Mouse (Mus musculus) intestine, embryonic 16.5 days (tissue): ENCODE measurements around the gene Pcnx2. TPM values are rescaled to one million over a fixed set of nuclear protein-coding genes. Genes with fewer than 3 reads are reported as not detected.
A peak's percentile ranks its signal among the peaks of the same experiment; 100 is the strongest.

ENCODE experiments used
- ATAC-seq: fragments of 200-750 bp; cut with Nextera tagmentation; 2 replicates; pipeline ENCODE4 v1.8.0; 2017; ENCODE audit warnings: moderate TSS enrichment, moderate library complexity
- H3K27ac ChIP-seq: fragments of 300-500 bp; sonication (generic); 2 replicates; pipeline ENCODE4 v1.5.1; 2014; ENCODE audit warnings: mild to moderate bottlenecking, low read length
- H3K27me3 ChIP-seq: fragments of 300-500 bp; sonication (generic); replicated peaks from 2 replicates; pipeline ENCODE4 v1.6.1; 2014; ENCODE audit warnings: low read length, control low read depth, mixed read lengths; ENCODE audit not compliant: control insufficient read depth, insufficient read depth
- H3K36me3 ChIP-seq: fragments of 300-500 bp; sonication (generic); 2 replicates; pipeline ENCODE4 v1.6.1; 2014; ENCODE audit warnings: low read length, control low read depth; ENCODE audit not compliant: control insufficient read depth, insufficient read depth
- H3K4me1 ChIP-seq: fragments of 300-500 bp; sonication (generic); 2 replicates; pipeline ENCODE4 v1.6.1; 2014; ENCODE audit warnings: low read length, control low read depth, mixed read lengths; ENCODE audit not compliant: control insufficient read depth, insufficient read depth
- H3K4me2 ChIP-seq: fragments of 300-500 bp; sonication (generic); 2 replicates; pipeline ENCODE4 v1.6.1; 2014; ENCODE audit warnings: low read depth, low read length, control low read depth
- H3K4me3 ChIP-seq: fragments of 300-500 bp; sonication (generic); 2 replicates; pipeline ENCODE4 v1.5.1; 2014; ENCODE audit warnings: mild to moderate bottlenecking, low read length
- H3K9ac ChIP-seq: fragments of 300-500 bp; sonication (generic); 2 replicates; pipeline ENCODE4 v1.6.1; 2014; ENCODE audit warnings: low read depth, low read length
- H3K9me3 ChIP-seq: fragments of 300-500 bp; sonication (generic); 2 replicates; pipeline ENCODE4 v1.6.1; 2016; ENCODE audit warnings: low read length, control low read depth; ENCODE audit not compliant: control insufficient read depth
- WGBS: fragments of 180-500 bp; shearing (Covaris S2); extraction: QIAGEN DNeasy Blood & Tissue Kit; methylation state at CpG from one replicate; pipeline ENCODE4 v1.1.7; 2014; 5-methylcytosine and 5-hydroxymethylcytosine counted together
- polyA plus RNA-seq: library from polyadenylated mRNA; unstranded; fragments of >200 nt; fragmentation: Nextera tagmentation; extraction: Ambion mirVana; gene quantifications from 2 replicates; pipeline ENCODE4 v1.2.1, GENCODE M21; 2015

Gene Pcnx2
- polyA plus RNA-seq, 1 experiment from 2014 or later = 0.10 TPM

DNA sequence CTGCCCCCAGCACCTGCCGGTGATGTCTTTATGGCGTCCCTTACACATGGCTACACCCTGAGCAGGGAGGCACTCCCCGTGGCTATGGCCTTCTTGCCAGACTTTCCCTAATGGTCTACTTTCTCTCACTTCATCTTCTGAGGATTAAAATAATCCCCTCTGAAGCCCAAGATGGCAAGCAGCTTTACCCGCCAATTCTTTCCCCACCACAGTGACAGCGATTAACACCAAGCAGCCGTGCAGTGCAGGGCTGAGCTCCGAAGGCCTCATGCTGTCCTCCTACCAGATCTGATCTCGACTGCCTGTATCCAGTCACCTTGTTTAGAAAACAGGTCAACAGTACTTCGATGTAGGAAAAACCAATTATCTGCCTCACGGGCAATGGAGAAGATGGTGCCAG lies 157.5 kb downstream of the Pcnx2 start:
- ATAC-seq = peak; percentile 54; the same call in 1 of the 2 replicates
- H3K36me3 ChIP-seq = no peaks in the 10 kb centered on the region; the same call in 1 of the 2 replicates
- H3K27me3 ChIP-seq = no peaks in the 10 kb centered on the region
- no peak overlapping the region for H3K27ac ChIP-seq
- no peak overlapping the region for H3K9ac ChIP-seq
- WGBS = 86% methylated on average over 10 of the region's 10 CpGs
- no peak overlapping the region for H3K4me2 ChIP-seq
- no peaks in the 10 kb centered on the region for H3K9me3 ChIP-seq
- no peak overlapping the region for H3K4me3 ChIP-seq
- peaks cover 7% of the 10 kb centered on the region; the same call in 1 of the 2 replicates for H3K4me1 ChIP-seq

DNA sequence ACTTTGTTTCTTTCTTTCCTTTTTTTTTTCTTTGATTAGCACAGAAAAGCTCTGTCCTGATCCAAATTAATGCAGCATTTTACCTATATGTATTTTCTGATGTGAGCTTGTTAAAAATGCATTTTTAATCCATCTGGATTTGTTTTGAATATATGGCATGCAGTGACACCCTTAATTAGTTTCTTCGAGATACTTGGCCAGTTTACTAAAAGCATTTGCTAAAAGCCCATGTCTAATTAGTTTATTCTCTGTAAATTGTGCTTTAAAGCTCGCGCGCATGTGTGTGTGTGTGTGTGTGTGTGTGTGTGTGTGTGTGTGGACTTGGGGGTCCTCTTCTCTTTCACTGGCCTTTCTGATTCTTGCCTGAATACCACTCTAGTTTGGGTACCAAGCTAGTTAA lies 159.2 kb downstream of the Pcnx2 start:
- no peaks in the 10 kb centered on the region; the same call in 1 of the 2 replicates for H3K36me3 ChIP-seq
- H3K4me3 ChIP-seq = no peak overlapping the region
- no peaks in the 10 kb centered on the region for H3K9me3 ChIP-seq
- no peak overlapping the region for H3K27ac ChIP-seq
- H3K4me2 ChIP-seq = no peak overlapping the region
- peaks cover 14% of the 10 kb centered on the region for H3K4me1 ChIP-seq
- WGBS = 86% methylated on average over 4 of the region's 4 CpGs
- no peak for ATAC-seq
- H3K9ac ChIP-seq = no peak overlapping the region
- no peaks in the 10 kb centered on the region for H3K27me3 ChIP-seq

DNA sequence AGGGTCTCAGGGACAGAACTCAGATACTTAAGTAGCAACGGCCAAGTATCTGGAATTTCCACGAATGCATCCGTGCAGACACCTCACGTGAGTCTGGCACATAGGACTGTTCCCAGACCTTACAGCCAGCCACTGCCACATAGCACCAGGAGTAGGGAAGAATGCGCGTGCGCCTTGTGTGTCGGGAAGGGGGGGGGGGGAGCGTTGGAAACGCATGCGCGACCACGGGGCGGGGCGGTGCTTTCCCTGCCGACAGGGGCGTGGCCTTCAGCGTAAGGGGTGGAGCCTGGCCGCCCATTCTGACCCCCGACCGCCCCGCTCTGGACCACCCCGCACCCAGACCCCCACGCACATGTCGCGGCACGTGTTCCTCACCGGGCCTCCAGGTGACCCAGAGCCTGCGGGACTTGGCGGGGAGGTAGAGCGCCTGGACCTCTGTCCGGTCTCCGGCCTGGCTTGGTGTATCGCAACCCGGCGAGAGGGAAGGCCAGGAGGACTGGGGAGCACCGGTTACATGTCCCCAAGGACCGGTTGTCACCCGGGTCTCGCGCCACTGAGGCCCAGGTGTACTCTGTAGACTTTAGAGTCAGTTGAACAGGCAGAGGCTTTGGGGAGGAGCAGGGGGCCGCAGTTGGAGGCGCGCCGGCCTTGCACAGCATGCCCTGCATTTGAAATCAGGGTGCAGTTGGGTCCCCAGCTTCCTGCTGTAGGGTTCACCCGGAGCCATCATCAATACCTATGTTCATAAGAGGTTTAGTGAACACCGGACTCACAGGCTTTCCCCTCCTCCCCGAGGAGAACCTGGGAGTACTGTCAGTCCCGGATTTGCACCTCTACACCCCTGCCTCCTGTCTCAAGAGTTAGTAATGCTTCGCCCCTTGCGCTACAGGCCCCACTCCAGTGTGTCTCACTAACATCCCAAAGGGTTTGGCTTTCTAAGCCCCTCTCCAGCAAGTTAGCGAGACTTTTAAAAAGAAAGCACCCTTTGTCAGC lies 163.9 kb downstream of the Pcnx2 start:
- no peaks in the 10 kb centered on the region for H3K9me3 ChIP-seq
- 7% methylated on average over 49 of the region's 52 CpGs for WGBS
- peak overlapping the region; percentile 85 for H3K9ac ChIP-seq
- H3K27me3 ChIP-seq = no peaks in the 10 kb centered on the region
- H3K36me3 ChIP-seq = no peaks in the 10 kb centered on the region; the same call in 1 of the 2 replicates
- peaks cover 7% of the 10 kb centered on the region; the same call in 1 of the 2 replicates for H3K4me1 ChIP-seq
- peak; percentile 96 for ATAC-seq
- peak overlapping the region; percentile 25; the same call in 1 of the 2 replicates for H3K27ac ChIP-seq
- H3K4me3 ChIP-seq = peak overlapping the region; percentile 83
- H3K4me2 ChIP-seq = peak overlapping the region; percentile 89

DNA sequence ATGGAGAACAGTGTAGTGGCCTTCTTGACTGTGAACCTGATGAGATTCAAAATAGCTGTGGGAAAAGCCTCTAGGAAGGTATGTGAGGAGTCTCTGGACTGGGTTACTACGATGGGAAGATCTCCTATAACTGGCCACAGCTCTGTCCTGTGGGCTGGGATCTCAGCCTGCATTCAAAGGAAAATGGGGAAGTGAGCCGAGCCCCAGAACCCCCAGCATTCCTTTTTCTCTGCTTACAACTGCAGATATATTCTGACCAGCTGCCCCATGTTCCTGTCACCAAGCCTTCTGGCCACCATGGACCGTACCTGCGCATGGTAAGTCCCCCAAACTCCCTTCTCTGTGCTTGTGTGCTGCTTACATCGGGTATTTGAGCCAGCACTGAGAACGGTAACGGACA lies 168.4 kb downstream of the Pcnx2 start, which contains the start of gene Ntpcr:
TSS of gene Ntpcr (plus strand) at position 218 of the 400 bp plus-strand sequence.
- ATAC-seq = no peak
- Histone ChIP-seq H3K27ac (no peak within 1 kb of the TSS), H3K4me1 (peaks cover 3% of the 10 kb centered on the region; the same call in 1 of the 2 replicates), H3K9ac (no peak within 1 kb of the TSS), H3K27me3 (no peaks in the 10 kb centered on the region), H3K4me3 (no peak within 1 kb of the TSS), H3K36me3 (no peaks in the 10 kb centered on the region), H3K9me3 (no peaks in the 10 kb centered on the region), H3K4me2 (no peak within 1 kb of the TSS)
- WGBS = 78% methylated on average over 7 of the region's 7 CpGs

DNA sequence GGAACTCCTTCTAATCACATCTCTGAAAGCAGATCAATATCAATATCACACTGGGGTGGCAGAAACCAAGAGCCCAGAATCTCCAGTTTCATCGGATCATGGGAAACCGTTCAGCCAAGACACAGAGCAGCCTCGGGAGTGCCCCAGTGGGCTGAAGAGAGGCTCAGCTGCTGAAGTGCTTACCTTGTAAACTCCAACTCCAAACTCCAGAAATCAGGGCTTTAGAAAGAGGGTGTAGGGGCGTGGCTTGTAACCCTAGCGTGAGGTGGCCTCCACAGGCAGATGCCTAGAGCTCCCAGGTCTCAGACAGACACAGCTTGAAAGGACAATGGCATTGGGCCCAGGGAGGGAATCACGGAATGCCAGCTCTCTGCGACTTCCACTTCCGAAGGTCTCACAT lies 170.3 kb downstream of the Pcnx2 start:
- 46% methylated on average over 8 of the region's 8 CpGs for WGBS
- no peaks in the 10 kb centered on the region for H3K27me3 ChIP-seq
- H3K9me3 ChIP-seq = no peaks in the 10 kb centered on the region
- H3K27ac ChIP-seq = no peak overlapping the region
- no peak overlapping the region for H3K4me2 ChIP-seq
- no peak overlapping the region for H3K4me3 ChIP-seq
- ATAC-seq = no peak
- H3K36me3 ChIP-seq = no peaks in the 10 kb centered on the region
- peaks cover 4% of the 10 kb centered on the region; the same call in 1 of the 2 replicates for H3K4me1 ChIP-seq
- no peak overlapping the region for H3K9ac ChIP-seq

DNA sequence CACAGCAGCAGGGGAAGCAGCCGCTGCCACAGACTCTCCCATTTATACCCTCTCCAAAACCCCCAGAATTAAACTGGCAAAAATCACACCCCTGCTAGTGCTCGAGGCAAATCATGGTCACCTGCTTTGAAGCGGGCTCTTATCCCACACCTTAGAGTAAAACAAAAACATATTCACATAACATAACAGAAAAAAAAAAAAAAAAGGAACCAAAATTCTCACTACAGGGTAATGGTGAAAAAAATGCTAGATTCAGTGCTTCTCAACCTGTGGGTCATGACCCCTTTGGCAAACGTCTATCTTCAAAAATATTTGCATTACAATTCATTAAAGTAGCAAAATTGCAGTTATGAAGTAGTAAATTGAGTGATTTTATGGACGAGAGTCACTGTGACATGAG lies 171.1 kb downstream of the Pcnx2 start:
- ATAC-seq = no peak
- no peaks in the 10 kb centered on the region for H3K27me3 ChIP-seq
- no peak overlapping the region for H3K4me3 ChIP-seq
- H3K9ac ChIP-seq = no peak overlapping the region
- peaks cover 4% of the 10 kb centered on the region; the same call in 1 of the 2 replicates for H3K4me1 ChIP-seq
- no peaks in the 10 kb centered on the region for H3K36me3 ChIP-seq
- H3K9me3 ChIP-seq = no peaks in the 10 kb centered on the region
- no peak overlapping the region for H3K27ac ChIP-seq
- H3K4me2 ChIP-seq = no peak overlapping the region
- 75% methylated on average over 5 of the region's 5 CpGs for WGBS

DNA sequence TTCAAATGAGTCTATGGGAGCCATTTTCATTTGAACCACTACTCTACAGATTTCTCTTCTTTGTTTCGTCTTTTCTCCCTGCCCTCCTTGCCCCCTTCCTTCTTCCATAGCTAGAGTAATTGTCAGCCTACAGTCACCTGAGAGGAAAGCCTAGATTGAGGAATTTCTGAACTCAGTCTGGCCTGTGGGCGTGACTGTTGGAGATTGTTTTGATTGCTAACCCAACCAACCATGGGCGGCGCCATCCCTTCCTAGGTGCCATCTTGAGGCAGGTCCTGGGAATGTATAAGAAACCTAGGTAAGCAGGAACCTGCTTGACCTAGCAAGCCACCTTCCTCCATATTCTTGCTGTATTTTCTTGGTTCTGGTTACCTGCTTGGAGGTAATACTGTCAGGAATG lies 172.0 kb downstream of the Pcnx2 start:
- H3K4me1 ChIP-seq = peaks cover 4% of the 10 kb centered on the region; the same call in 1 of the 2 replicates
- H3K27me3 ChIP-seq = no peaks in the 10 kb centered on the region
- H3K4me3 ChIP-seq = no peak overlapping the region
- no peak for ATAC-seq
- H3K4me2 ChIP-seq = no peak overlapping the region
- 93% methylated on average over 4 of the region's 4 CpGs for WGBS
- no peaks in the 10 kb centered on the region for H3K36me3 ChIP-seq
- no peak overlapping the region for H3K27ac ChIP-seq
- no peaks in the 10 kb centered on the region for H3K9me3 ChIP-seq
- H3K9ac ChIP-seq = no peak overlapping the region

DNA sequence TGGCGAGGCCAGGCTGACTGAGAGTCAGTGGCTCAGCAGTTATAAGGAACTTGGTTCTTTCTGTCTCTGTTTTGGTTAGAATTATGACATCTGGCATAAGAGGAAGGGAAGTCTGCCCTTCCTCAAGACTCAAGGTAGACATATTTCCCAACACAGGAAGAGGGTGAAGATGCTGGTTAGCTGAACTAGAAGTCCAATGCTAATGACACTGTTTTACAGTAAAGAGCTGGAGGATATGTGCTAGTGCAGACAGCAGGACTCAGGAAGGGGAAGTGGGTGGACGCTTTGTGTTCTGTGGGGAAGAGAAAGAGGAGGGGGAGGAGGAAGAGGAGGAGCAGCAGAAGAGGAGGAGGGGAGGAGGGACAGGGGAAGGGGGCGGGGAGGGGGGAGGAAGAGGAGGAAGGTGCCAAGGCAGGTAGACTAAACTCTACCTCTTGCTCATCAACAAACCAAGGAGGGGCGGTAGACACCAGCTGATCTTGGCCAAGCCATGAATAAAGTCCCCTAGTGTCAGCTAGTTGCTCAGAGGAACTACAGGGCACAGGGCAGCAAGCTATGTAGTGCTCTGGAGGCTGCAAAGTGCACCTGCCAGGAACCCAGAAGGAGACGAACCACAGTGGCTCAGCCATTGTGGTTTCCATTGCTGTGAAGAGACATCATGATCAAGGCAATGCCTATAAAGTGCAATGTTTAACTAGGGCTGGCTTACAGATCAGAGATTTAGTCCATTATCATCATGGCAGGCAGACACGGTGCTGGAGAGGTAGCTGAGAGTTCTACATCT lies 172.9 kb downstream of the Pcnx2 start:
- no peak for ATAC-seq
- Histone ChIP-seq H3K4me3 (no peak overlapping the region), H3K27me3 (no peaks in the 10 kb centered on the region), H3K4me1 (peaks cover 4% of the 10 kb centered on the region; the same call in 1 of the 2 replicates), H3K9me3 (no peaks in the 10 kb centered on the region), H3K4me2 (no peak overlapping the region), H3K36me3 (no peaks in the 10 kb centered on the region), H3K27ac (no peak overlapping the region), H3K9ac (no peak overlapping the region)
- 69% methylated on average over 6 of the region's 6 CpGs for WGBS

DNA sequence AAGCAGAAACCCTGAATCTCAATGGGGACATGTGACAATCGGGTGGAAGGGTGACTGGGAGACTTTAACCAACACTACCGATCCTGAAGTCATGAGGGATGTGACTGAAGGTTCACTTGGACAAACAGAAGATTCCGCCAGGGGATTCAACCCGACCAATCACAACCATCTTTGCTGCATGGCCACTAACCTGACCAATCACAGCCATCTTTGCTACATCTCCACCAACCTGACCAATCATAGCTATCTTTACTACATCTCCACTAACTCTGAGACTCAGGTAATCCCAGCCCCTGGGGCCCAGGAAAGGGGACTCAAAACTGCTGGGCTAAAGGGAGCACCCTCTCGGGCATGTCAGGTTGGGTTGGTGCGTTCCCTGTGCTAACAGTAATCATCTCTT lies 174.7 kb downstream of the Pcnx2 start:
- no peak overlapping the region for H3K4me2 ChIP-seq
- WGBS = 87% methylated on average over 6 of the region's 6 CpGs
- H3K4me1 ChIP-seq = peaks cover 4% of the 10 kb centered on the region; the same call in 1 of the 2 replicates
- H3K27ac ChIP-seq = no peak overlapping the region
- no peaks in the 10 kb centered on the region for H3K9me3 ChIP-seq
- H3K9ac ChIP-seq = no peak overlapping the region
- no peaks in the 10 kb centered on the region for H3K36me3 ChIP-seq
- ATAC-seq = no peak; the same call in 1 of the 2 replicates
- no peaks in the 10 kb centered on the region for H3K27me3 ChIP-seq
- no peak overlapping the region for H3K4me3 ChIP-seq
